Mouse (Mus musculus) left cerebral cortex, adult 8-10 months (tissue): ENCODE measurements around the gene Fgfr2. TPM values are rescaled to one million over a fixed set of nuclear protein-coding genes. Genes with fewer than 3 reads are reported as not detected.
A peak's percentile ranks its signal among the peaks of the same experiment; 100 is the strongest.
"Not testable (repeated sequence)": the region's sequence is repeated elsewhere in the genome, so short reads cannot be mapped to it uniquely, and the experiment has no call there.

Experiments
- DNase-seq, 2 experiments: peaks; one replicate each; pipeline ENCODE4 v3.0.0; 2022; ENCODE audit warnings: low spot score in 2 of 2
- total RNA-seq, 4 experiments: library from RNA; stranded (reverse); gene quantifications; 2 replicates each; pipeline ENCODE4 v1.2.4; 2022

The Fgfr2 gene
- total RNA-seq, 4 experiments from 2014 or later = 50.6 to 73.1 (median 64.8) TPM

- no peak for DNase-seq
Measured at GRCm38 (mm10) chr7:130564596-130564995, 2558.6 kb downstream of the Fgfr2 start.

GRCm38 (mm10) chr7:130563880-130564279 is 2559.3 kb downstream of the Fgfr2 start:
- DNase-seq = no peak

- DNase-seq = no peak
Measured at GRCm38 (mm10) chr7:130563276-130563675, 2559.9 kb downstream of the Fgfr2 start.

- no peak for DNase-seq
Measured at GRCm38 (mm10) chr7:130560933-130561332, 2562.2 kb downstream of the Fgfr2 start.

GRCm38 (mm10) chr7:130558592-130558991 is 2564.6 kb downstream of the Fgfr2 start:
- no peak for DNase-seq

- DNase-seq = no peak
Measured at GRCm38 (mm10) chr7:130555597-130555996, 2567.6 kb downstream of the Fgfr2 start.

GRCm38 (mm10) chr7:130553321-130553720 is 2569.8 kb downstream of the Fgfr2 start:
- no peak for DNase-seq

GRCm38 (mm10) chr7:130552780-130553179 is 2570.4 kb downstream of the Fgfr2 start:
- DNase-seq = no peak

- no peak for DNase-seq
Measured at GRCm38 (mm10) chr7:130547635-130548175, 2575.4 kb downstream of the Fgfr2 start.

GRCm38 (mm10) chr7:130546791-130547484 is 2576.2 kb downstream of the Fgfr2 start:
- peak; percentile 79 to 87 for DNase-seq

- DNase-seq = no peak
Measured at GRCm38 (mm10) chr7:130546421-130546790, 2576.7 kb downstream of the Fgfr2 start.

GRCm38 (mm10) chr7:130545893-130546292 is 2577.3 kb downstream of the Fgfr2 start:
- no peak for DNase-seq

GRCm38 (mm10) chr7:130545401-130545800 is 2577.7 kb downstream of the Fgfr2 start:
- DNase-seq = no peak

GRCm38 (mm10) chr7:130543181-130543580 is 2580.0 kb downstream of the Fgfr2 start:
- DNase-seq = no peak

GRCm38 (mm10) chr7:130540176-130540575 is 2583.0 kb downstream of the Fgfr2 start:
- DNase-seq = no peak

GRCm38 (mm10) chr7:130537068-130537467 is 2586.1 kb downstream of the Fgfr2 start:
- no peak for DNase-seq

GRCm38 (mm10) chr7:130535174-130535573 is 2588.0 kb downstream of the Fgfr2 start:
- DNase-seq = no peak

- DNase-seq = peak; percentile 38 to 74
Measured at GRCm38 (mm10) chr7:130533316-130534260, 2589.6 kb downstream of the Fgfr2 start.

- DNase-seq = not testable (repeated sequence)
Measured at GRCm38 (mm10) chr7:130531138-130531537, 2592.0 kb downstream of the Fgfr2 start.

- DNase-seq = no peak
Measured at GRCm38 (mm10) chr7:130527306-130527705, 2595.8 kb downstream of the Fgfr2 start.

GRCm38 (mm10) chr7:130523451-130523850 is 2599.7 kb downstream of the Fgfr2 start:
- DNase-seq = no peak

- no peak for DNase-seq
Measured at GRCm38 (mm10) chr7:130520812-130521422, 2602.2 kb downstream of the Fgfr2 start.
